Mouse (Mus musculus) liver, embryonic 14.5 days (tissue): ENCODE measurements at regions not wholly inside any gene's neighbourhood (a gene's known extent, or its start where the extent isn't known, plus 50 kb on each side); places are given as distances from the start of the nearest gene placed in this dataset.

Experiments used
- ATAC-seq: fragments of 200-750 bp; cut with Nextera tagmentation; 2 replicates; pipeline ENCODE4 v1.8.0; 2017; ENCODE audit warnings: moderate number of reproducible peaks, mild to moderate bottlenecking, moderate library complexity; ENCODE audit not compliant: insufficient read depth
- DNase-seq, 3 experiments: peaks; one replicate each; pipeline ENCODE4 v3.0.0-alpha.2; 2012 to 2013; ENCODE audit warnings: low read depth in 3 of 3, low spot score in 3 of 3
- H3K27ac ChIP-seq: fragments of 300-500 bp; sonication (generic); 2 replicates; pipeline ENCODE4 v1.5.1; 2014; ENCODE audit warnings: moderate library complexity, mild to moderate bottlenecking, control low read depth, inconsistent platforms
- H3K27me3 ChIP-seq: fragments of 300-500 bp; sonication (generic); 2 replicates; pipeline ENCODE4 v1.6.1; 2014; ENCODE audit warnings: mild to moderate bottlenecking, low read length, moderate library complexity; ENCODE audit not compliant: control insufficient read depth, insufficient read depth
- H3K36me3 ChIP-seq: fragments of 300-500 bp; sonication (generic); replicated peaks from 2 replicates; pipeline ENCODE4 v1.6.1; 2014; ENCODE audit warnings: low read depth; ENCODE audit not compliant: control insufficient read depth, insufficient read depth
- H3K4me1 ChIP-seq, 2 experiments: fragments of 200-500 bp in 1 of 2; fragments of 300-500 bp in 1 of 2; sonication (generic) in 1 of 2; replicated peaks; 2 replicates each; pipeline ENCODE4 v1.6.1; 2012 to 2014; ENCODE audit warnings: antibody characterized with exemption in 1 of 2, inconsistent platforms in 1 of 2, low read length in 1 of 2; ENCODE audit not compliant: control insufficient read depth in 2 of 2, insufficient read depth in 2 of 2
- H3K4me2 ChIP-seq: fragments of 300-500 bp; sonication (generic); 2 replicates; pipeline ENCODE4 v1.6.1; 2014; ENCODE audit warnings: low read depth, mild to moderate bottlenecking, control low read depth, moderate library complexity
- H3K4me3 ChIP-seq, 2 experiments: fragments of 200-500 bp in 1 of 2; fragments of 300-500 bp in 1 of 2; sonication (generic) in 1 of 2; 2 replicates each; pipeline ENCODE4 v1.5.1; 2012 to 2014; ENCODE audit warnings: low read depth in 2 of 2, low read length in 2 of 2, mild to moderate bottlenecking in 2 of 2, control low read depth in 1 of 2, inconsistent platforms in 1 of 2, moderate library complexity in 1 of 2; ENCODE audit not compliant: insufficient read depth in 1 of 2
- H3K9ac ChIP-seq: fragments of 300-500 bp; sonication (generic); replicated peaks from 2 replicates; pipeline ENCODE4 v1.6.1; 2014; ENCODE audit warnings: mild to moderate bottlenecking, control low read depth, moderate library complexity
- H3K9me3 ChIP-seq: fragments of 300-500 bp; sonication (generic); 2 replicates; pipeline ENCODE4 v1.6.1; 2016; ENCODE audit warnings: low read length, mixed read lengths; ENCODE audit not compliant: control insufficient read depth
- CTCF ChIP-seq: IDR thresholded peaks from 2 replicates; pipeline ENCODE4 v1.5.1; 2016; ENCODE audit warnings: antibody characterized with exemption, low read depth, control low read depth
- EP300 ChIP-seq: IDR thresholded peaks from 2 replicates; pipeline ENCODE4 v1.6.1; 2016; ENCODE audit warnings: antibody characterized with exemption, low read depth
- WGBS: fragments of 180-500 bp; shearing (Covaris S2); extraction: QIAGEN DNeasy Blood & Tissue Kit; methylation state at CpG from one replicate; pipeline ENCODE4 v1.1.7; 2014; ENCODE audit not compliant: insufficient replicate concordance; 5-methylcytosine and 5-hydroxymethylcytosine counted together

GRCm38 (mm10) chr19:24606390-24606976 is 50.8 kb upstream of the Pip5k1b start:
- TF ChIP-seq CTCF (peak; percentile 70), EP300 (no peak)
- DNase-seq (no peak), ATAC-seq (no peak)
- 0 out of 4 replicates have a peak, but pooled peaks cover 0 to 5% of the 10 kb centered on the region in 2 experiments for H3K4me1 ChIP-seq
- no peaks in the 10 kb centered on the region for H3K27me3 ChIP-seq
- no peak overlapping the region for H3K27ac ChIP-seq
- H3K9ac ChIP-seq: no peak overlapping the region
- H3K9me3 ChIP-seq: no peaks in the 10 kb centered on the region
- no peak overlapping the region for H3K4me3 ChIP-seq
- no peaks in the 10 kb centered on the region for H3K36me3 ChIP-seq
- WGBS: 57% methylated on average over 5 of the region's 5 CpGs
- H3K4me2 ChIP-seq: no peak overlapping the region
